Mouse (Mus musculus) gastrocnemius, postnatal 25 days (tissue): ENCODE measurements around the gene Bard1. TPM values are rescaled to one million over a fixed set of nuclear protein-coding genes. Genes with fewer than 3 reads are reported as not detected.

Experiments used
- DNase-seq: peaks from one replicate; pipeline ENCODE4 v3.0.0; 2022
- long read RNA-seq, 2 experiments: library from polyadenylated mRNA; stranded (forward); transcript quantifications; one replicate each; pipeline ENCODE4 v2.0.0; 2021
- total RNA-seq, 2 experiments: library from RNA; stranded (reverse); gene quantifications; 1 replicate in 1 of 2; 2 replicates in 1 of 2; pipeline ENCODE4 v1.2.3; 2021

The Bard1 gene
- under 1 TPM; 0.23 to 0.40 TPM for total RNA-seq
- long read RNA-seq, experiment 1, result 0 reads
- long read RNA-seq, experiment 2, result 0 reads

DNA sequence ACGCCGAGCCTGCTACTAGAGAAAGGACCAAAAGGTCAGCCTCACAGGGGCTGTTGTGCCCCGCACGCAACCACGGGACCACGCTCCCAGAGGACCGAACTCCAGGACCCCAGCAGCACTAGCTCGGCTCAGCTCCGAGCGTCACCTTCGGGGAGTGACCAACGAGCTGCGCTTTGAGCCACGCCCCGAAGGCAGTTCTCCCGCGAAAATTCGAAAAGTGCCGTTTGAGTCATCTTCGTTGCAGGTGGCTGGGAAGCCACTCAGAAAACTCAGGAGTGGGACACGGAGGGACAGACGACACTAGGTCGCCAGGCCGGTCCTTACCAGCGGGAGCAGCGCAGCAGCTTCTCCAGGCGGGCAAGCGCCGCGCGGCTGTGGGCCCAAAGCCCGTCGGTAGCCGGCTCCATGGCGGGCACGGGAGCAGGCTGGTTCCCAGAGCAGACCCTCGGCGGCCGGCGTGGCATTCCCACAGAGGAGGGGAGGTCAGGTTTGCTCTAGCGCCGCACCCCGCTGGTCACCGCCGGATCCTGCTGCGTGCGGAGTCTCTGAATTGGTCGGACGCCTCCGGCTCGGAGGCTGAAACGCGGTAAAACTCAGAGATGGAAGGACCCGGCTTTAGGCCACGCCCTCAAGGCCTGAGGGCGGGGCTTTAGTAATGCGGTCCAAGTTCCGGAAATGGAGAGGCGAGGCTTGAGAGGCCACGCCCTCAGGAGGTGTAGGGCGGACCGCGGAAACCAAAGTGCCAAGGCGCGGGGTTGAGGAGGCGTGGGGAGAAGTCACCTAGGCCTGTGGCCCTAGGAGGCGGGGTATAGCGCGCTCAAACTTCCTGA lies at the start of gene Bard1:
Bard1 (minus strand) TSS at position 803 of the 830 bp plus-strand sequence.
- peak; percentile 91 for DNase-seq

DNA sequence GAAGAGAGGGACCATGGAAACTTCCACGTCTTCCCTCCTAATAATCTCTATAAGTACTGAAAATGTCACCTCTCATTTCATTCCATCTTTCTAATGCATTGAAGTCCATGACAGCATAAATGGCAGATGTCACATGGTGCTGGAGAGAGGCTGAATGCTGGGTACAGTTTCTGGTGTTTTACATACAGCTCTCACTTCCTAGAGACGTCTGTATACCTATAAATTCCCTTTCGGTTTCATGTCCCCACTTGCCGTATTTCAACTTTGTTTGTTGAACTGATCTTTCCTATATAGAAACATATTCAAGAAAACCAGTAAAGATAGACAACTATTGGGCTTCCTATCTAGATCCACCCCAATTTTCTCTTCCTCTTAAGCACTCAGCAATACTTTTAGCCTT lies 24.2 kb upstream of the Bard1 start:
- no peak for DNase-seq

DNA sequence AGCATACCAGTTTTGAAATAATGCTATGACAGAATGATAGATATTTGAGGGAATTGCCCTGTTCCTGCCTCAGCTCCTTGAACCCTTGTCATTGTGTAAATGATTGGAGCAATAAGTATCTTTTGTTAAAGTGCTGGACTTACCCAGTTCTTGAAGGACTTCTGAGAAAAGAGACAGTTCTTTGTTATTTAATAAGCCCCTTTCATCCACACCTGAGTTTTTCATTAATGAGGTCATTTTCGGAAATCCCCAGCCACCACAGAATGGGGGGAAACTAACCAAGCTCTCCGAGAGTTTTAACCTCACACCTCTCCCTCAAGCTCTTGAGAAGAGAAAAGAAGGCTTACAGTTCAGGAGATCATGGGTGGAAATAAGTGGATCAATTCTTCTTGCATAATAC lies 15.6 kb upstream of the Bard1 start:
- no peak for DNase-seq

- DNase-seq, result no peak
Measured at GRCm38 (mm10) chr1:71117253-71117652, 14.3 kb upstream of the Bard1 start.

DNA sequence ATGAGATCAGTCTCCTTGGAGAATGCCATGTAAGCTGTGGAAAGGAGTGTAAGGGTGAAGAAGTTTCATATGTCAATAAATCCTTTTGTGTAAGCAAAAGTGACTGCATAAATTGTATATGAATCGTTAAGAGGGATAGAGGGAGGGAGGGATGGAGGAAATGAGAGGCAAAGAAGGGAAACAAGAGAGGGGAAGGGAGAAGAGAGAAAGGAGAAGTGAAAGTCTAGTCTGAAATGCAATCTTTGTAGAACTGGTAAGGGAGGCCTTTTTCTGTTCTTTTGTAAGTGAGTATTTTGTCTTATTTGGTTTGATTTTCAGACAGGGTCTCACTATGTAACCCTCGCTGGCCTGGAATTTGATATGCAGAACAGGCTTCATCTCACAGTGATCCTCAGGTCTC lies 12.8 kb upstream of the Bard1 start:
- no peak for DNase-seq

GRCm38 (mm10) chr1:71109858-71110257 lies 6.9 kb upstream of the Bard1 start:
- DNase-seq, result no peak

DNA sequence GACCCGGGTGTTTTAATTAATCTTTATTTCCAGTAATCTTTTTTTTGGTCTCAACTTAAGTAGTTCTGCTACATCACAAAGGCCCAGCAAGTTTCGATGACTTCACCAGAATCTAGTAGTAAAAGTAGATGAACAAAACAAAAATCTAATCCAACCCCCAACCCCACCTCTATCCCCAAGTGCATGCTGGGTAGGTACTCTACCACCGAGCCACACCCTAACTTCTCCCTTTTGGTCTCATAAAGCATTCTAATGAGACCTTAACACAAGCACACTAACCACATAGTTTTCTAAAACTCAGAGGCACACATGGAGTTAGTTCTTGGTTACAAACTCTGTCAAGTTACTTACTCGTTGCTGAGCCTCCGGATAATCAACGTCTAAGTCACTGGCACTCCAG lies 3.2 kb upstream of the Bard1 start:
- DNase-seq, result no peak

DNA sequence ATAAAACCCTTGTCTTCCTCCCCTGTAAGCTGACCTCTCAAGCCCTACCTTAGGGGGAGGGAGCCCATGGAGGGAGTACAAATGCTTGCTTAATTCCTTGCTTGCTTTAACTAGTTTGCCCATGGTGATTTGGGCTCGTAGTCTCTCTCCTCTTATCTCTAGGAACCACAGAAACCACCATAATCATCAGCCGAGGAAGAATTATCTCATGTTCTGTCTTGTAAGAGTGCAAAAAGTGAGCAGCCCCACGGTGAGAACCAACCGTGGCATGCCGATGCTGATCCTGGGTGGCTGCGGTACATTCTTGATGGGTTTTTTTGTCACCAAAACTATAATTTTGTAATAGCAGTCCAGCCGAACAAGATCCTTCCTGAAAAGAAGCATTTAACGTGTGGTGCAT lies 2.8 kb upstream of the Bard1 start:
- no peak for DNase-seq

DNA sequence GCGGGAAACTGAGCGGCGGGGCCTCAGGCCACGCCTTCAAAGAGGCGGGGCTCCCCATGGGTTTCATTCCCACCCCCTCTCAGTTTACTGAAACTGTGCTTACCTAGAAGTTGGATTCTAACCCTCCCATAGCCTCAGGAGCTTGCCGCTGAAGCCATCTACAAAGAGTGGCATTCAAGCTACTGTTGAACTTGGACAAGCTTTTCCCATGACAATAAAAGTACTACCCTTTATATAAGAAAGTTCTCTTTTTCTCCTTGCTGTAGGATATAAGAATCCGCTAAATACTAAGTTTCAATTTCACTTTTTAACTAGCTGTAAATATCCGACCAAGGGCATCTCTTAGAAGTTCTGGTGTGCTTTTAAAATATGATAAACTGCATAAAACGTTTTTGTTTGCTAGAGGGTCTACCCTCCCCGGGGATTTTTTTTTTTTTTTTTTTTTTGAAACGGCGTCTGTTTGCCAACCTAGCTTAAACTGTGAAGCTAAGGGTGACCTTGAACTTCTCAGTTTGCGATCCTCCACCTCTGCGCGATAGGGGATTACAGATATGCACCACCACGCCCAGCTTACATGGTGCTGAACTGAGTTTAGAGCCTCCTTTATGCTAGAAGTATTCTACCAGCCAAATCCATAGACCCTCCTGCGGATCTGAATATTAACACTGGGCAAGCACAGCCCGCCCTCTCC lies 373 bp upstream of the Bard1 start:
- no peak for DNase-seq

- DNase-seq, result no peak
Measured at GRCm38 (mm10) chr1:71101369-71101970, 1.5 kb downstream of the Bard1 start.

DNA sequence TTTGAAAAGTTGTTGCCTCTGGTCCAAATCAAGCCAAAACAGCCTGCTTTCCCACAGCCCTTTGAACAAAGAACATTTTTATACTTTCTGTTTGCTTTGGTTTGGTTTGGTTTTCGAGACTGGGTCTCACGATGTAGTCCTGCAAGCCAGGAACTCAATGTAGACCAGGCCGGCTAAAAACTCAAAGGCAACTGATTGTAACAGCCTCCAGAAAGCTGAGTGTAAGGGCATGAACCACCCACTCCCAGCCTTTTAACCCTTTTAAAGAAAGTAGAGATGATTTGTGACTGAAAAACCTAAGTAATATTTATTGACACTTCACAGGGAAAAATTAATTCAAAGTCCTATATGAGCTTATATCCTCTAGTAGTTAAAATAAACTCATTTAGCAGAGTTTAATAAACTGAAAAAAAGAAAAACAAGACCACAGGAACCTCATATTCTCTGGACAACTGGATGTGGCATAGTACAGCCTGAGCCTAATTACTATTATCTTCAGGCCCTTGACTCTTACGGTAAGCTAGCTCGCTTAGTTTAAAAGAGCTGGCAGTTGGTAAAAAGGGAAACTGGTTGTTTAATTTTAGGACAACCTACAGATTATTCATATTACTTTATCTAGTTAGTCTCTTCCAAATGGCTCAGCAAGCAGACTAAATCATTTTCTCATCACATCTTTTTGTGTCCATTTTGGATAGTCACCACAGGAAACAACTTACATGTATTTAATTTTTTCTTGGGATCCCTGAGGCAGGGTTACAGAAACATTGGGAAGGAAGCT lies 2.2 kb downstream of the Bard1 start:
- DNase-seq, result no peak

GRCm38 (mm10) chr1:71099945-71100515 lies 2.9 kb downstream of the Bard1 start:
- no peak for DNase-seq

- DNase-seq, result no peak
Measured at GRCm38 (mm10) chr1:71096031-71096430, 6.9 kb downstream of the Bard1 start.

GRCm38 (mm10) chr1:71095211-71095805 lies 7.6 kb downstream of the Bard1 start:
- no peak for DNase-seq

DNA sequence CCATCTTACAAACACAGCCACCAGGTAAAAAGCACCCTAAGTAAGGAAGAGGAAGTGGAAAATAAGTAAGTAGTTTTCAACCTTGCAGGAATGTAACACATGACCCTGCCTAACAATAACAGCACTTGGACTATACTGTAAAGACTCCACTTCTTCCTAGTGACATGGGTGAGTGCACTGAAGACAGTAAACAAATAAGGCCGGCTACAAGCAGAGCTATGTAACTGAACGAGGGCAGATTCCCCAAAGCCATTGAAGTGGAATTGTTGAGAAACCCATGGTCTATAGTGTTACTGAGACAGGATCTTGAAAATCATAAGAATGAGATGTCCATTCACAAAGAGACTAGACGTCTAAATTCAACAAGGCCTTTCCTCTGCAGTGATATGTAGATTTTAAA lies 27.3 kb downstream of the Bard1 start:
- DNase-seq, result no peak

- DNase-seq, result no peak
Measured at GRCm38 (mm10) chr1:71070771-71071170, 32.2 kb downstream of the Bard1 start.

- no peak for DNase-seq
Measured at GRCm38 (mm10) chr1:71068728-71069304, 34.1 kb downstream of the Bard1 start.

- DNase-seq, result no peak
Measured at GRCm38 (mm10) chr1:71063885-71064492, 39.0 kb downstream of the Bard1 start.

GRCm38 (mm10) chr1:71056143-71056542 lies 46.8 kb downstream of the Bard1 start:
- no peak for DNase-seq

GRCm38 (mm10) chr1:71055454-71055853 lies 47.5 kb downstream of the Bard1 start:
- no peak for DNase-seq

DNA sequence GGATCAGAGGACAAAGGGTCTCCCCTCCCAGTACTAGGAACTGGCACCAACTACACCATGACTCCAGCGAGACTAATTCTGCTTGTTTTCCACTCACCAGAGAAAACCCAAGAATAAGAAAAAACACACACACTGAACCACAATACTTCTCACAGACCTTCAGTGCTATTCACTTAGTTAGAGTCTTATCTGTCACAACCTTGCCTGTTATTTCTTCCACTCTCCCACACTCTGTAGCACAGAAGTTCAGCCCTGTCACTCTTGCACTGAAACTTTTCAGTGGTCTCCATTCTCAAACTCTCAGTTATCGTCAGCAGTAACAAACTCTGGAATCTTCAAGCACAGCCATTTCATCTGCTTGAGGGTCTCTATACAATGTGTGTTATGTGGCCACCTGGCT lies 50.2 kb downstream of the Bard1 start:
- no peak for DNase-seq
